Mouse (Mus musculus): ENCODE measurements around the gene 1110051M20Rik. TPM values are rescaled to one million over a fixed set of nuclear protein-coding genes. Genes with fewer than 3 reads are reported as not detected.

The 1110051M20Rik gene
- polyA plus RNA-seq, 1 experiment from 2014 or later = 130 TPM

- Histone ChIP-seq H3K9ac (no peak overlapping the region), H3K4me3 (no peak overlapping the region), H3K27me3 (no peaks in the 10 kb centered on the region), H3K9me3 (no peaks in the 10 kb centered on the region), H3K36me3 (0 out of 2 replicates have a peak, but pooled peaks cover 8% of the 10 kb centered on the region), H3K4me2 (no peak overlapping the region), H3K27ac (replicated peaks) (no peak overlapping the region; the same call in 1 of the 2 replicates), H3K4me1 (replicated peaks) (peaks cover 33% of the 10 kb centered on the region)
- 11% methylated on average over 7 of the region's 7 CpGs for WGBS
- ATAC-seq (ENCODE audit: low read depth) = peak; percentile 49; the same call in 1 of the 2 replicates
These were observed 25.6 kb upstream of the 1110051M20Rik start for GRCm38 (mm10) chr2:91470055-91470647.

GRCm38 (mm10) chr2:91467613-91468012 lies 23.1 kb upstream of the 1110051M20Rik start:
- no peaks in the 10 kb centered on the region for H3K27me3 ChIP-seq
- H3K4me3 ChIP-seq = no peak overlapping the region
- no peak for ATAC-seq (ENCODE audit: low read depth)
- peaks cover 38% of the 10 kb centered on the region for H3K4me1 ChIP-seq (replicated peaks)
- no peak overlapping the region for H3K4me2 ChIP-seq
- no peak overlapping the region for H3K27ac ChIP-seq (replicated peaks)
- WGBS = 57% methylated on average over 8 of the region's 8 CpGs
- H3K9me3 ChIP-seq = no peaks in the 10 kb centered on the region
- no peaks in the 10 kb centered on the region for H3K36me3 ChIP-seq
- H3K9ac ChIP-seq = 0 out of 2 replicates have a peak overlapping the region, but pooled peaks have one; percentile 34

- no peak for ATAC-seq (ENCODE audit: low read depth)
- H3K4me3 ChIP-seq = no peak overlapping the region
- H3K9me3 ChIP-seq = no peaks in the 10 kb centered on the region
- H3K27me3 ChIP-seq = no peaks in the 10 kb centered on the region
- WGBS = 90% methylated on average over 3 of the region's 3 CpGs
- peaks cover 55% of the 10 kb centered on the region for H3K4me1 ChIP-seq (replicated peaks)
- H3K36me3 ChIP-seq = no peaks in the 10 kb centered on the region
- no peak overlapping the region for H3K9ac ChIP-seq
- no peak overlapping the region for H3K4me2 ChIP-seq
- H3K27ac ChIP-seq (replicated peaks) = no peak overlapping the region
These were observed 21.4 kb upstream of the 1110051M20Rik start for GRCm38 (mm10) chr2:91465934-91466333.

- H3K4me2 ChIP-seq = peak overlapping the region; percentile 52
- H3K4me1 ChIP-seq (replicated peaks) = peaks cover 60% of the 10 kb centered on the region
- peak overlapping the region; percentile 73 for H3K9ac ChIP-seq
- no peaks in the 10 kb centered on the region for H3K36me3 ChIP-seq
- peak; percentile 29; the same call in 1 of the 2 replicates for ATAC-seq (ENCODE audit: low read depth)
- peaks cover 15% of the 10 kb centered on the region for H3K27me3 ChIP-seq
- H3K27ac ChIP-seq (replicated peaks) = peak overlapping the region; percentile 59
- 6% methylated on average over 12 of the region's 12 CpGs for WGBS
- no peaks in the 10 kb centered on the region for H3K9me3 ChIP-seq
- peak overlapping the region; percentile 18 for H3K4me3 ChIP-seq
These were observed 18.2 kb upstream of the 1110051M20Rik start for GRCm38 (mm10) chr2:91462681-91463080.

DNA sequence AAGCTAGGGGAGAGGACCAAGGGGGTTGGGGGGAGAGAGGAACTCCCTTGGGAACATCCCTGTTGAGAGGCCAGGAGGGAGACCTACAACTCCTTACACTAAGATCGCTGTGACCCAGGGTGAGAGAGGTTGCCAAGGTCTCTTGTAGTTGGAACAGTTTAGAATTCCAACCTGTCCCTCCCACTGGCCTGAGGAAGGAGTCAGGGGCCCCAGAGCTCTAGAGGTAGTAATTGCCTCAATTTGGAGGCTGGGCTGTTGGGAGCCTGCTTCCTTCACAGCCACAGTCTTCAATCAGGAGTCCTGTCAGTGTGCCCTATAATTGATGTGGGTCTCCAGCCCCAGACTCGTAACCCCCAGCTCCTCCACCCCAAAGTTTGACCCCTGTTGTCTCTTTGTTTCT lies 17.7 kb upstream of the 1110051M20Rik start:
- H3K27ac ChIP-seq (replicated peaks) = peak overlapping the region; percentile 59; the same call in 1 of the 2 replicates

GRCm38 (mm10) chr2:91461341-91461740 lies 16.8 kb upstream of the 1110051M20Rik start:
- H3K4me2 ChIP-seq = 0 out of 2 replicates have a peak overlapping the region, but pooled peaks have one; percentile 11
- 32% methylated on average over 3 of the region's 3 CpGs for WGBS

More for the DNA sequence above, 17.7 kb upstream of the 1110051M20Rik start:
- peak overlapping the region; percentile 52 for H3K4me2 ChIP-seq
- peaks cover 15% of the 10 kb centered on the region for H3K27me3 ChIP-seq
- no peaks in the 10 kb centered on the region for H3K36me3 ChIP-seq
- peak overlapping the region; percentile 73 for H3K9ac ChIP-seq
- H3K4me3 ChIP-seq = no peak overlapping the region
- ATAC-seq (ENCODE audit: low read depth) = no peak
- no peaks in the 10 kb centered on the region for H3K9me3 ChIP-seq
- 2% methylated on average over 2 of the region's 2 CpGs for WGBS
- peaks cover 60% of the 10 kb centered on the region for H3K4me1 ChIP-seq (replicated peaks)

GRCm38 (mm10) chr2:91460771-91461170 lies 16.3 kb upstream of the 1110051M20Rik start:
- H3K4me1 ChIP-seq (replicated peaks) = peaks cover 63% of the 10 kb centered on the region
- 53% methylated on average over 7 of the region's 7 CpGs for WGBS

More at GRCm38 (mm10) chr2:91461341-91461740, 16.8 kb upstream of the 1110051M20Rik start:
- no peak overlapping the region for H3K9ac ChIP-seq
- no peaks in the 10 kb centered on the region for H3K9me3 ChIP-seq
- H3K36me3 ChIP-seq = no peaks in the 10 kb centered on the region
- H3K4me3 ChIP-seq = no peak overlapping the region
- no peak for ATAC-seq (ENCODE audit: low read depth)
- H3K27me3 ChIP-seq = peaks cover 21% of the 10 kb centered on the region
- no peak overlapping the region for H3K27ac ChIP-seq (replicated peaks)
- peaks cover 63% of the 10 kb centered on the region for H3K4me1 ChIP-seq (replicated peaks)

DNA sequence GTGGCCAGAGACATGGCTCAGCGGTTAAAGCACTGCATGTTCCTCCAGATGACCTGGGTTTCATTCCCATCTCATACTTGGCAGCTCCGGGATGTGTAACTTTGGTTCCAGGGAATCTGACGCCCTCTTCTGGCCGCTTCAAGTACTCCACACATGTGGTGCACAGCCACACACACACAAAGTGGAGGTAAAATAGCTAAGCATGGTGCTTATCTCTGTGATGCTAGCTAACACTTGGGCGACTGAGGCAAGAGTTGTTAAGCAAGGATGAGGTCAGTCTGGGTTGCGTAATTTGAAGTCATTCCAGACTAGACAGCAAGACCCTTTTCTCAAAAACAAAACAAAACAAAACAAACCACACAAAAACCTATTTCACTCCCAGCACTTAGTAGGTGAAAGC lies 15.6 kb upstream of the 1110051M20Rik start:
- 91% methylated on average over 6 of the region's 6 CpGs for WGBS
- Histone ChIP-seq H3K27ac (replicated peaks) (no peak overlapping the region; the same call in 1 of the 2 replicates), H3K9ac (no peak overlapping the region), H3K9me3 (no peaks in the 10 kb centered on the region), H3K36me3 (no peaks in the 10 kb centered on the region), H3K4me3 (no peak overlapping the region), H3K4me2 (0 out of 2 replicates have a peak overlapping the region, but pooled peaks have one; percentile 95), H3K27me3 (peaks cover 21% of the 10 kb centered on the region), H3K4me1 (replicated peaks) (peaks cover 63% of the 10 kb centered on the region)
- ATAC-seq (ENCODE audit: low read depth) = no peak

More at GRCm38 (mm10) chr2:91460771-91461170, 16.3 kb upstream of the 1110051M20Rik start:
- no peaks in the 10 kb centered on the region for H3K36me3 ChIP-seq
- no peak overlapping the region for H3K27ac ChIP-seq (replicated peaks)
- ATAC-seq (ENCODE audit: low read depth) = no peak
- H3K4me3 ChIP-seq = no peak overlapping the region
- H3K9me3 ChIP-seq = no peaks in the 10 kb centered on the region
- H3K9ac ChIP-seq = no peak overlapping the region
- H3K4me2 ChIP-seq = no peak overlapping the region
- H3K27me3 ChIP-seq = peaks cover 21% of the 10 kb centered on the region

GRCm38 (mm10) chr2:91458673-91459391 lies 14.3 kb upstream of the 1110051M20Rik start:
- peak overlapping the region; percentile 95 for H3K4me2 ChIP-seq
- peak; percentile 29; the same call in 1 of the 2 replicates for ATAC-seq (ENCODE audit: low read depth)
- peak overlapping the region; percentile 81 for H3K27ac ChIP-seq (replicated peaks)
- peaks cover 63% of the 10 kb centered on the region for H3K4me1 ChIP-seq (replicated peaks)
- no peaks in the 10 kb centered on the region for H3K9me3 ChIP-seq
- H3K27me3 ChIP-seq = peaks cover 21% of the 10 kb centered on the region
- H3K4me3 ChIP-seq = peak overlapping the region; percentile 71
- under 1% methylated on average over 32 of the region's 32 CpGs for WGBS
- peak overlapping the region; percentile 85 for H3K9ac ChIP-seq
- H3K36me3 ChIP-seq = no peaks in the 10 kb centered on the region

GRCm38 (mm10) chr2:91458252-91458672 lies 13.8 kb upstream of the 1110051M20Rik start:
- Histone ChIP-seq H3K4me2 (peak overlapping the region; percentile 95), H3K27ac (replicated peaks) (peak overlapping the region; percentile 81), H3K9ac (peak overlapping the region; percentile 85), H3K9me3 (no peaks in the 10 kb centered on the region), H3K36me3 (no peaks in the 10 kb centered on the region), H3K4me1 (replicated peaks) (peaks cover 60% of the 10 kb centered on the region), H3K4me3 (peak overlapping the region; percentile 71), H3K27me3 (peaks cover 21% of the 10 kb centered on the region)
- under 1% methylated on average over 21 of the region's 21 CpGs for WGBS
- 0 out of 2 replicates have a peak, but pooled peaks have one; percentile 7 for ATAC-seq (ENCODE audit: low read depth)

- Histone ChIP-seq H3K9ac (peak overlapping the region; percentile 85), H3K4me3 (peak overlapping the region; percentile 71), H3K36me3 (no peaks in the 10 kb centered on the region), H3K27ac (replicated peaks) (peak overlapping the region; percentile 81), H3K27me3 (peaks cover 21% of the 10 kb centered on the region), H3K4me1 (replicated peaks) (peaks cover 55% of the 10 kb centered on the region), H3K4me2 (peak overlapping the region; percentile 95), H3K9me3 (no peaks in the 10 kb centered on the region)
- ATAC-seq (ENCODE audit: low read depth) = peak; percentile 61
- under 1% methylated on average over 45 of the region's 45 CpGs for WGBS
These were observed 13.2 kb upstream of the 1110051M20Rik start for GRCm38 (mm10) chr2:91457656-91458251.

- Histone ChIP-seq H3K4me1 (replicated peaks) (peaks cover 55% of the 10 kb centered on the region), H3K9me3 (no peaks in the 10 kb centered on the region), H3K27me3 (peaks cover 21% of the 10 kb centered on the region), H3K9ac (peak within 1 kb of the TSS; percentile 85), H3K4me2 (peak within 1 kb of the TSS; percentile 95), H3K36me3 (no peaks in the 10 kb centered on the region), H3K4me3 (peak within 1 kb of the TSS; percentile 71), H3K27ac (replicated peaks) (peak within 1 kb of the TSS; percentile 81)
- ATAC-seq (ENCODE audit: low read depth) = peak; percentile 48
- 0% methylated on average over 14 of the region's 36 CpGs for WGBS
These were observed 12.8 kb upstream of the 1110051M20Rik start, which contains the start of gene Lrp4 for GRCm38 (mm10) chr2:91457259-91457655. Gene Lrp4 (plus strand): TSS chr2:91457511.

Data from neural tube, embryonic 13.5 days (tissue).